Mouse (Mus musculus) adrenal gland, adult 8-10 months (tissue): ENCODE results near the gene Pcbp4. TPM values are rescaled to one million over a fixed set of nuclear protein-coding genes. Genes with fewer than 3 reads are reported as not detected.

Experiments used
- DNase-seq: peaks from one replicate; pipeline ENCODE4 v3.0.0; 2022
- total RNA-seq, 4 experiments: library from RNA; stranded (reverse); gene quantifications; 2 replicates each; pipeline ENCODE4 v1.2.4; 2022

Gene Pcbp4
- total RNA-seq, 4 experiments from 2014 or later, result 20.4 to 47.9 (median 34.8) TPM

- DNase-seq, result no peak
Observed at GRCm38 (mm10) chr9:106464751-106465541, 11.9 kb downstream of the Pcbp4 start.

DNA sequence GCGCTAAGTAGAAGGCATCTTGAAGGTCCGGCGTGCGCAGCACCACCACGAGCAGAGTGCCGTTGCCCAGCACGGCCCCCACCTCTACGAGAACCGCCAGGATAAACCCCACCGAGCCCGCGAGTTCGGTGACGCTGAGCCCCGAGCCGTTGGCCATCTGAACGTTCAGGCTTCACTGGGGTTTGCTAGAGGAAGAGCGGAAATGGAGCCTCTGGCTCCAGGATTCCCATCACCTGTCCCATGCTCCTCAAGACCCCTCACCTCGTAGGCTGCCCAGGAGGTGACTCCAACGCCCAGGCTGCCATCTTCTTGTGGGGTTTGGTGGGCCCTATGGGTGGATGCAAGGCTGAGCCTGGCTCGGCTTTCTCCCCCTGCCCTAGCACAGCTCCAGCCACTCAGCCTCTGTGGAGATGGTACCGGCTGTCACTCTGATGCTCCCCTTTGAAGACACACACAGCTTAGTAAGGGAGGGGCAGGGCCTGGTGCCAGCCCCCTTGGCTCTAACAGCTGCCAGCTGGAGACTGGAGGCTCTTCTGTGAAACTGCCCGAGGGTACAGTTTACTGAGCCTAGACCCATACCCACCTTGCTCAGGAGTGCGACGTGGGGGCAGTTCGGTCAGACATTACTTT is 12.6 kb downstream of the Pcbp4 start, which contains the start of gene Gpr62:
Gpr62 (minus strand) TSS at position 368 of the 630 bp plus-strand sequence.
- DNase-seq, result no peak

GRCm38 (mm10) chr9:106466721-106467120 is 13.6 kb downstream of the Pcbp4 start:
- DNase-seq, result no peak

- no peak for DNase-seq
Observed at GRCm38 (mm10) chr9:106467746-106468145, 14.7 kb downstream of the Pcbp4 start.

DNA sequence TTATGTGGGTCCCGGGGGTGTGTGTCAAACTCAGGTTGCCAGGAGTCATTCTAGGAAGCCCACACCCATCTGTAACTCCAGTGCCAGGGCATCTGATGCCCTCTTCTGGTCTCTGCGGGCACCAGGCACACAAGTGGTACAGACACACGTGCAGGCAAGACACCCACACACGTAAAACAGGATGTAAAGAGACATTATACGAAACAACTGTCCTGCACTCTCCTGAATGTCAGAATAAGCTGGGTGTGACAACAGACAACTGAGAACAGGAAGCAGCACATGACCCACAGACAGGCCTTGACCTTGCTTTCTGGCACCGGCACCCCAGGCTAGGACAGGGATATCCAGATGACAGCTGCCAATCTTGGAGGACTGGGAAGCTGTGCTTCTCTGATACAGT is 16.2 kb downstream of the Pcbp4 start:
- no peak for DNase-seq

DNA sequence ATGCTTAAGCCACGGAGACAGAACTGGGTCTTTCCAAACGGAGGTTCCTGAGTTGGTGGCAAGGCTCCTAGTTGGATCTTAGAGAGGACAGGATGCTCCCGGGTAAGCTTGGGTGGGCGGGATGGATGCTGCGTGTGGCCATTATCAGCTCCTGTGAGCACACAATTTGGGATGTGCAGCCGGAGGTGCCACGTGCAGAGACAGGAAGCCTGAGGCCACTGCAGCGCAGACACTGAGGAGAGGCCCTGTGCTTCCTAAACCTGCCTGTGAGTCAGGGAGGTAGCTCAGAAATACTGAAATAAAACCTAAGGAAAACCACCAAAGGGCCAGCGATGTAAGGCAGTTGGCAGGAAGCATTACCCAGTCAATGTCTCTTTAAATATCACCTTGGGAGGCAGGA is 16.7 kb downstream of the Pcbp4 start:
- no peak for DNase-seq

DNA sequence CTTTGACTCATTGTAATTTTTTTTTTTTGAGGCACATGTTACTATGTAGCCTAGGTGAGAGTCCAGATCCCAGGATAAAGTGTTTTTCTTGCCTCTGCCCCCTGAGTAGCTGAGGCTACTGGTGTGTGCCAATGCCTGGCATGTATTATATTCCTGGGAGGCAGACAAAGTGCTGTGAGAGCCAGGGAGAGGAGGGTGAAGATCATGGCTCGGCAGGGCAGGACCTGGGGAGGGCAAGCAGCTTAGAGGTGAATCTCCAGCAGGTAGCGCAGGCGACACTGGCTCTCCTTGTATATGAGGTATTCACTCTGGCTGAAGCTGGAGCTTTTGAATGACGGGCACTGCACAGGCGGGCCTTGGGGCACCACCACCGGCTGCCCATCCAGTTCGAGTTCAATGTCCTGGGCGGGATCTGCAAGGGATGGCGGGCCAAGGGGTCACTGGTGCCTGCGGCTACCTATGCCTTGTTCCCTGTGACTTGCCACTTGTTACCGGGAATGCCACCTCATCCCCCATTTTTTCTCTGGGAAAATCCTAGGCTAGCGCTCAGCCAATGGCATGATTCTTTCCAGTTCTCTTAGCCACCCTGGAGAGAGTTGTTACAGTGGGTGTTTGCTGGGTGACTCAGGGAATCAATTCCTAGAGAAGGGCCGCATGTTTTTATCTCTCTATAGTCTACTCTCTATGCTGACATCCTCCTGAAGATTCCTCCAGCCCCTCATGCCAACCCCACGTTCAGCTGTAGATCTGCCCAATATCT is 18.1 kb downstream of the Pcbp4 start:
- peak; percentile 1 for DNase-seq

DNA sequence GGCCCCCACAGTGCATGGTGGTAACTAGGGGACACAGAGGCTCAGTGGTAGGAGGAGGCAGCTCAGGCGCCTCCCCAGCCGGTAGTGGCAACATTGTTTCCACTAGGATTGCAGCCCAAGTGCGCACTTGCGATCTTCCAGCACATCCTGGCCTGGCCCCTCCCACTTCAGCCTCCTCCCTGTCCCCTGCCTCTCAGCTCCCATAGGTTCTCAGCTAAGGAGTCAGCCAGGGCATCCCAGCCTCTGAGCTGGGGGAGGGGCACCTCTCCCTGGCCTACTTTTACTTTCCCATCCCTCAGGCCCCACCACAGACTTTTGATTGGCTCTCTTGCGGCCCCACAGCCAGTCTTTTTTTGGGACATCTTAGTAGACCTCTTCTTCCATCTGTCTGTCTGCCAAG is 18.8 kb downstream of the Pcbp4 start:
- peak; percentile 58 for DNase-seq

DNA sequence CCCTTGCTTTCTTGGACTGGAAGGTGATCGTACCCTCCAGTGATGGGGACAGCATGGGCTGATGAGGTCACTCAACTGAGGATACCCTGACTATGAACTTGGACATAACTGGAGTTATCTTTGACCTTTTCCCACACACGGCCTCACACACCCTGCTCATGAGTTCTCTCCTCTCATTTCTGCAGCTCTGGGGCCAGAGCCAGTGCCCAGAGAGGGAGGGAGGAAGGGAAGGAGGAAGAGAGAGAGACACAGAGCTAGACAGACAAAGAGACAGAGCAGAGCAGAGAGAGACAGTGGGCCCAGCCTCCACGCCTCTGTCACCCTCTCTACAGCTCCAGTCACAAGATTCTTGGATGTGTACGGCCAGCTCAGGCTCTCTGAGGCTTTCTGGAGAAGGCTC is 19.2 kb downstream of the Pcbp4 start:
- DNase-seq, result no peak

GRCm38 (mm10) chr9:106473081-106473752 is 20.1 kb downstream of the Pcbp4 start:
- peak; percentile 14 for DNase-seq

DNA sequence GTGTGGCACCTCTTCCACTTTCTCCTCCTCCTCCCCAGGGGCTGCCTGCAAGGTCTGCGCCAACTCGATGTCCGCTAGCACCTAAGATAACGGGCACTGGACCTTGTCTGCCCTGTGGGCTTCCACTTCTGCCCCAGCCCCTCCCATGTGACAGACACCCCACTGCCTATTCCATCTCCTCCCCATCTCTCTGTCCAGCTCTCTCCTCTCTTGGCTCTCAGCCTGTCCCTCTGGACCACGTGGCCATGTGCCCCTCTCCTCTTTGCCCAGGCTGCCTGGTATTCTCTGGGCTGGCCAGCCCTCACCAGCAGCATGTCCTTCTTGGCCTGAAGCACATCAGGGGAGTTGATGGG is 20.6 kb downstream of the Pcbp4 start:
- DNase-seq, result peak; percentile 7

GRCm38 (mm10) chr9:106474456-106474855 is 21.4 kb downstream of the Pcbp4 start:
- DNase-seq, result peak; percentile 45

DNA sequence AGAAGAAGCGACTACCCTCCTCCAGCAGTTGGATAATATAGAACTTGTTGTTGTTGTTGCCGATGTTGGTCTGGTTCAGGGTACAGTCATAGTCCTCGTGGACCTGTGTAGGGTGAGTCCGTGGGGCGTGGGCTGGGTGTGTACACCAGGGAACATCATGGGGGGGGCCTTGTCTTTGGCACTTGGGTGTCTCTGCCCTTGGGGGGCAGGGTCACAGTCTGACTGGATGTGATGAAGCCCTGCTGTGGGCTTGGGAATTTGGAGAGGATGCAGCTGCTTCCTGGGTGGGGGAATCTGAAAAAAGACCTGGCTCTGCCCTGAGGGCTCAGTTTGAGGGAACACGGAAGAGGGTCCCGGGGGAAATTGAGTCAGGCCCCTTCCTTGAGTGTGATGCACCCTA is 22.0 kb downstream of the Pcbp4 start:
- DNase-seq, result peak; percentile 29

- peak; percentile 23 for DNase-seq
Observed at GRCm38 (mm10) chr9:106475663-106476001, 22.5 kb downstream of the Pcbp4 start, which contains the start of gene Rrp9. Rrp9 (plus strand) TSS chr9:106475963.

GRCm38 (mm10) chr9:106476002-106476923 is 23.2 kb downstream of the Pcbp4 start:
- peak; percentile 66 for DNase-seq

DNA sequence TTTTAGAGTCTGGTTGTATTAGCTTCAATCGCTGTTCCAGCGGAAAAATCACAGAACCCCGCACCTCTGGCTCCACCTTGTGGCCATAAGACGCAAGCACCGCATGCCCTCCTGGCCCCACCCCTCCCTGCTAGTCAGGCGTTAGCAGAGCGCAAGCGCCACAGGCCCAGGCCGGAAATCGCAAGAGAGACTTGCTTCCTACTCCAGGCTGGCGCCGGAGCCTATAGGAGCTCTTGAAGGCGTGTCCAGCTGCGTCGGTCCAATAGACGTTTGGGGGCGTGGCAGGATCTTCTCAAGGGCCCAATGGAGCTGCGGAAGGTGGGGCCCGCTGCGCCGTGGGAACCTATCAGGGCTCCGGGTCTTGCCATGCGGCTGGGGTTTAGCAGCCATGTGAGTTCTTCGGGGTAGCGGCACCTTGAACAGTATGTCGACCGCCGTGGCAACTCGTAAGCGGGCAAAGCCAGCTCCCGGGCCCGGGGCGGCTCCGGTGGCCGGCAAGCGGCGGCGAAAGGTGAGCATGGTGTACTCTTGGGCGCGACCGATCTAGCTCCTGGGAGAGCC is 23.9 kb downstream of the Pcbp4 start, which contains the start of gene Parp3:
Parp3 (minus strand) TSS at position 26 of the 561 bp plus-strand sequence.
- DNase-seq, result peak; percentile 100

DNA sequence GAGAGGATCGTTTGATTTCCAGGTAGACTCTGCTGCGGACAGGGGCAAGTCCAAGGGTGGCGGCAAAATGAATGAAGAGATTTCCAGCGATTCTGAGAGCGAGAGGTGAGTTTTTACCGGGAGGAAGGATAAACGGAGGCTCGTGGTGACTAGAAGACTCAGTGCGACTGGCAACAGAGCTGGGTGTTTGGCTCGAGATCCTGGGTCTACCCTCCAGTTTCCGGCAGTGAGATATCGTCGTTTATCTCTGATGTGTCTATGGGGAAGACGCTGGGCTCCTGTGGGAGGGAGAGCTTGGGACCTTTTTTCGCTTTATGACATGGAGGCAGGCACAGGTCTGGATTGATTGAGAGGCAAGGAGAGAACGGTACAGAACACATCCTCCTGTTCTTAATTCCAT is 24.6 kb downstream of the Pcbp4 start:
- DNase-seq, result peak; percentile 5

DNA sequence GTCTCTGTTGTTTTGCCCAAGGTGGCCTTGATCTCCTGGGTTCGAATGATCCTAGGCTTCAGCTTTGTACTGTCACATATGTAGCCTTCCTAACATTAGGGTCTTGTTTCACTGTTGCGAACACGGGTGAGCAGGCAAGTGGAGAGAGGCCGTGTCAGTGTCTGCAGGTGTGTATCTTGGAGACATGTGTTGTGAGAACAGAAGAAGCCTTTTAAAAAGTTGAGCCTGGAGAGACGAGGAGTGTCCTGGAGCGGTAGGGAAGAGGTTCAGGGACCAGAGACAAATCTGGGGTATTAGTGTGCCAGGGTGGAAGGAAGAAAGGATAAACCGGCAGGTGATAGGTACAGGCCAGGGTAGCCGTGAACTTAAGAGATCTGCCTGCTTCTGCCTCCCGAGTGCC is 25.0 kb downstream of the Pcbp4 start:
- DNase-seq, result no peak

GRCm38 (mm10) chr9:106480541-106480940 is 27.4 kb downstream of the Pcbp4 start:
- DNase-seq, result no peak

GRCm38 (mm10) chr9:106481075-106481474 is 28.0 kb downstream of the Pcbp4 start:
- no peak for DNase-seq

- DNase-seq, result no peak
Observed at GRCm38 (mm10) chr9:106481676-106482075, 28.6 kb downstream of the Pcbp4 start.
